Mouse (Mus musculus): ENCODE measurements around the gene Fgg.

Fgg gene

GRCm38 (mm10) chr3:83027546-83028251, 20.2 kb downstream of the Fgg start:
- DNase-seq, result no peak

DNA sequence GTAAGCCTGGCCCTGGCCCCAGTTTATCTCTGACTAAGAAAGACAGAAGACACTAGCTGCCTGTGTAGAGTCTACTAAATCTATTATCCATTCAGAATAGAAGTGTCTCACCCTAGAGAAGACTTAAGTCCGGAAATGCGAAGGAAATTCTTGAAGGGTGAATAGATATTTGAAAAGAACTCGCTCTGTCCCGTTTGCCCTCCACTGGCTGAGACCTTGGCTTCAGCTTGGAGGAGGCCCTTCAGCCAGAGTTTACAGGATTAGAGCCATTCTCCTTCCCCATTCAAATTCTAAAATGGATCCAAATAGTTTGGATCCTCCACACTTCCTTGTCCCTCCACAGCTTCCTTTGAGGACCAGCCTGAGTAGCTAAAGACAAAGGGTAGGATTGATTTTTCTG, 22.8 kb downstream of the Fgg start:
- no peak for DNase-seq

DNA sequence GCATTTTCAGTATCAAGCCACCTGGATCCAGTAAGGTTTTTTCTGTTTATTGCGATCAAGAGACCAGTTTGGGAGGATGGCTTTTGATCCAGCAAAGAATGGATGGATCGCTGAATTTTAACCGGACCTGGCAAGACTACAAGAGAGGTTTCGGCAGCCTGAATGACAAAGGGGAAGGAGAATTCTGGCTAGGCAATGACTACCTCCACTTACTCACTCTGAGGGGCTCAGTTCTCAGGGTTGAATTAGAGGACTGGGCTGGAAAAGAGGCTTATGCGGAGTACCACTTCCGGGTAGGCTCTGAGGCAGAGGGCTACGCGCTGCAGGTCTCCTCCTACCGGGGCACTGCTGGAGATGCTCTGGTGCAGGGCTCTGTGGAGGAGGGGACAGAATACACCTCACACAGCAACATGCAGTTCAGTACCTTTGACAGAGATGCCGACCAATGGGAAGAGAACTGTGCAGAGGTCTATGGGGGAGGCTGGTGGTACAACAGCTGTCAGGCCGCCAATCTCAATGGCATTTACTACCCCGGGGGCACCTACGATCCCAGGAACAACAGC, 25.3 kb downstream of the Fgg start:
- DNase-seq, result no peak

DNA sequence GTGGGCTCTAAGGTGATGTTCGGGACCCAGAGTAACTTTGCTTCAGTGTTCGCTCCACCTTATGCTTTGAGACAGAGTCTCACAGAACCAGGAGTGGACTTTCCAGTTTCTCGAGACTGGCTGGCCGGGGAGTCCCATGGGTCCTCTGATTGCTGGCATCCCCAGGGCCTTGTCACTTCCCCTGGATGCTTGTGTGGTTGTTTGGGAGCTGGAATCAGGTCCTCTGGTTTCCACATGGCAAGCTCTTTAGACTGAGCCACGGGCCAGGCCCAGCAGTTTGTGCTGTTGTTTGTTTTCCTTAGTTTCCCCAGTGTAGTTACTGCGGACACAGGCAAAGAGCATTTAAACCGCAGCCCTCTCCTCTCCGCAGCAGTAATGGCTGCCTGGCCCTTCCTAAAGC, 26.3 kb downstream of the Fgg start:
- DNase-seq, result no peak

DNA sequence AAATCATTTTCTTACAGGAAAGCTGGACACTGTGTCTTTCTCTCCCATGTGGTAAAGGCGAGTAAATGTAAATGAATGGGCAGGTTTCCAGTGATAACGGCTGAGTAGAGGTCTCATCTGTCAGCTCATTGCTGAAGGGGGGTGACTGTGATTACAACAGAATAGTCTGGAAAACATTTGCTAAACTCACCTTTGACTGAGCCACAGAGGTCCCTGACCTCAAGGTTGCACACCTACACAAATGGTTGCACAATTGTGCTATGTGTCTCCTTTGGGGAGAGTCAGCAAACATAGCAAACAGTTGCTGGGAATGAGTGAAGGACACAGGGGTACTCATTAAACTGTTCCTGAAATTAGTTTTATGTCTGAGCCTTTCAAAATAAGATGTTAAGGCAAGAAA, 31.3 kb downstream of the Fgg start:
- peak in 1 of 2 experiments; percentile 16 for DNase-seq

GRCm38 (mm10) chr3:83039666-83040065, 32.1 kb downstream of the Fgg start:
- no peak for DNase-seq

- DNase-seq, result no peak
Observed at GRCm38 (mm10) chr3:83042451-83042850, 34.9 kb downstream of the Fgg start.

DNA sequence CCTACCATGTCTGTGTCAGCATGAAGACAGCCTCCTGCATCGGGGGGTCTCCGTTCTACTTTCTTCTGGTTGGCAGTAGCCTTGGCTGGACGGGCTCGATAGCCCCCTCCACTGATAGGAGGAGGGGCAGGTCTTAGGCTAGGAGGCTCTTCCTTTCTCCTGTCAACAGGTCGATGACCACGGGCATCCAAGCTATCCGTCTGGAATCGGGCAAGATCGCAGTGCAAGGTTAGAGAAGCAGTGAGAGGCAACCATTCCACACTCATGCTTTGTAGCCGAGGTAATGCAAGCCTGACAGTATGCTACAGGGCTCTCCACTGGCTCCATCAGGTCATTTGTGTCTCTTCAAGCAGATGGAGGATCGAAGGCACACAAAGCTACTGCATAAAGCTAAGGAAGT, 39.1 kb downstream of the Fgg start:
- no peak for DNase-seq

GRCm38 (mm10) chr3:83049680-83050079, 42.2 kb downstream of the Fgg start, which contains the start of gene Fgb:
Gene Fgb, minus strand, starts transcription at chr3:83049863.
- peak in 1 of 2 experiments; percentile 9 for DNase-seq

DNA sequence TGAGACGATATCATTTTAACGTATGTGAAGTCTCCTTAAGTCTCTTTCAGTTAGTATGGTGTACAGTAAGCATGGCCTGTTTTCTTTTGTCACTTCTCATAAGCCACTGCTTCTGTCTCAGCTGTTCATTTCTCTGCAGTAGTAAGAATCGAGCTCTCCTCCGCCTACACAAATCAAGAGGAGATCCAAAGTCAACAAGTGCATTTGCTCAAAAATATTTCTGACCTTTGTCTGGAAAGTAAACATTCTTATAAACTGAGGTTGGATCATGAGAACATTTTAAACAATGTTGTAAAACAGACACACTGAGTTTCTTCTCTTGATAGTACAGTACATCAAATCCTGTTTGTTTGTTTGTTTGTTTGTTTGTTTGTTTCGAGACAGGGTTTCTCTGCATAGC, 43.1 kb downstream of the Fgg start:
- no peak for DNase-seq

GRCm38 (mm10) chr3:83052102-83052501, 44.6 kb downstream of the Fgg start:
- no peak for DNase-seq

DNA sequence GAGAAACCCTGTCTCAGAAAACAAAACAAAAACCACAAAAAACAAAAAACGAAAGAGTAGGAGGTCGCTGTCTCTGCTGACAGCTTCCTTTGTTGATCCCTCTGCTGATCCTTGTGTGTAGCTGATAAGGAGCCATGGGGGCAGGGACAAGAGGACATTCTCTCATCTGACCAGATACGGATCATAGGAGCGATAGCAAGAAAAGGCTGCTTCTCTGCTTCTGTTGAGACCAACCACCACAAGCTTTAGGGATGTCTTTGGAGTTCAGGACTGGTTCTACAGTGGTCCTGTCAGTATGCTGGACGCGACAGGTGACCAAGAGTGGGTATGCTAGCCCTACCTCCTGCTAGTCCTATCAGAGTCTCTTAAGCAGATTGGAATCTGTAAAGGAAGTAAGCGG, 45.6 kb downstream of the Fgg start:
- DNase-seq, result no peak

DNA sequence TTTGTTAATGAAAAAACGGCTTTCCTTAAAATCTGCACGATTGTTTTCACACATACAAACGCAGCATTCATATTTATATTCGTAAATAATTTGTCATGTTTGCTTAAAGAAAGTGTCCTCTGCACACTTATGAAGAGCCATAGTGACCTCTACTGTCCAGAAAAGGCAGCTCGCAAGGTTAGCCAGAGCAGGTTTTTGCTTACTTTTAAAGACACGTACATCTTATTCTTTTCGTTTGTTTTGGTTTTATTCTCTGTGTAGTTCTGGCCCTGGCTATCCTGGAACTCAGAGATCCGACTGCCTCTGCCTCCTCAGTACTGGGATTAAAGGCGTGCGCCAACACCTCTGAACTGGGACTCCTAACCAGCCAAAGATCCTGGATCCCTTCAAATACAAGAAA, 46.2 kb downstream of the Fgg start:
- peak; percentile 56 to 71 for DNase-seq

DNA sequence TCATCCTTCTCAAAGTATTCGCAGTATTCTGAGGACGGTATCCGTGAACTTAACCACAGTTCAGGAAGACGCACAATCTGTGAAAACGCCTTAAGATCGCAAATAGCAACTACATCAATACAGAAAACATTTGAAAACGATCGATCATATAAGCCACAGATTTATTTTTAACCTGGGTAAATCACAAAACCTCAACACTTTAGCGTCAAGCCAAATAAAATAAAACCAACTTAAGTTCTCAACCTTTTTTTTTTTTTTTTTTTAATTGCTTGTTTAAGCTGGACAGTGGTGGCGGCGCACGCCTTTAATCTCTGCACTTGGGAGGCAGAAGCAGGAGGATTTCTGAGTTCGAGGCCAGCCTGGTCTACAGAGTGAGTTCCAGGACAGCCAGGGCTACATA, 47.2 kb downstream of the Fgg start:
- no peak for DNase-seq

- peak; percentile 97 to 99 for DNase-seq
Observed at GRCm38 (mm10) chr3:83055281-83056038, 47.9 kb downstream of the Fgg start, which contains the start of gene Plrg1. Gene Plrg1, plus strand, starts transcription at chr3:83055522.

GRCm38 (mm10) chr3:83057046-83057445, 49.5 kb downstream of the Fgg start:
- no peak for DNase-seq

All from kidney, postnatal 36 days (tissue).